Mouse (Mus musculus) CH12.LX (cell line): ENCODE measurements at regions not wholly inside any gene's neighbourhood (a gene's known extent, or its start where the extent isn't known, plus 50 kb on each side); places are given as distances from the start of the nearest gene placed in this dataset.

Experiments
- DNase-seq: peaks from one replicate; pipeline ENCODE4 v3.0.0-alpha.2; 2013; ENCODE audit errors: extremely low read depth
- H3K27ac ChIP-seq: 2 replicates; pipeline ENCODE4 v1.5.1; 2012; ENCODE audit warnings: low read depth, mild to moderate bottlenecking, control low read depth, moderate library complexity; ENCODE audit not compliant: insufficient read depth
- H3K27me3 ChIP-seq: replicated peaks from 2 replicates; pipeline ENCODE3; 2012; ENCODE audit warnings: inconsistent platforms
- H3K36me3 ChIP-seq, 2 experiments: replicated peaks in 1 of 2; 2 replicates each; pipeline versions ENCODE3 to v1.6.1; 2012; ENCODE audit warnings: inconsistent platforms in 1 of 2, low read length in 1 of 2, mild to moderate bottlenecking in 1 of 2, mixed read lengths in 1 of 2, moderate library complexity in 1 of 2; ENCODE audit not compliant: control insufficient read depth in 1 of 2, insufficient read depth in 1 of 2
- H3K4me1 ChIP-seq, 2 experiments: 2 replicates each; pipeline ENCODE4 v1.6.1; 2012; ENCODE audit warnings: inconsistent platforms in 1 of 2, moderate library complexity in 1 of 2; ENCODE audit not compliant: insufficient read depth in 2 of 2, control insufficient read depth in 1 of 2
- H3K4me2 ChIP-seq: 2 replicates; pipeline ENCODE4 v1.6.1; 2012; ENCODE audit warnings: low read depth, mild to moderate bottlenecking, control low read depth; ENCODE audit not compliant: poor library complexity, insufficient read depth, severe bottlenecking
- H3K4me3 ChIP-seq, 3 experiments: fragments of 150-350 bp in 1 of 3; sonication (generic) in 1 of 3; replicated peaks in 1 of 3; 2 replicates each; pipeline versions ENCODE3 to v1.5.1; 2011 to 2012; ENCODE audit warnings: low read depth in 2 of 3, low read length in 2 of 3, mild to moderate bottlenecking in 2 of 3, moderate library complexity in 2 of 3, control low read depth in 1 of 3, improper control_type of control experiment in 1 of 3, inconsistent platforms in 1 of 3, mixed read lengths in 1 of 3; ENCODE audit not compliant: poor library complexity in 1 of 3
- H3K79me2 ChIP-seq: replicated peaks from 2 replicates; pipeline ENCODE4 v1.6.1; 2012; ENCODE audit warnings: mild to moderate bottlenecking, moderate library complexity; ENCODE audit not compliant: control insufficient read depth, poor library complexity, insufficient read depth, severe bottlenecking; ENCODE audit errors: extremely low read depth
- H3K9ac ChIP-seq: 2 replicates; pipeline ENCODE4 v1.6.1; 2012; ENCODE audit warnings: low read depth, mild to moderate bottlenecking, control low read depth, moderate library complexity; ENCODE audit not compliant: insufficient read depth
- H3K9me3 ChIP-seq: replicated peaks from 2 replicates; pipeline ENCODE3; 2012; ENCODE audit warnings: low read length, inconsistent platforms, mixed read lengths
- BHLHE40 ChIP-seq: IDR thresholded peaks from 2 replicates; pipeline ENCODE4 v1.6.1; 2011; ENCODE audit warnings: mild to moderate bottlenecking, low read depth, low read length, improper control_type of control experiment
- CHD1 ChIP-seq: IDR thresholded peaks from 2 replicates; pipeline ENCODE4 v1.6.1; 2012; ENCODE audit warnings: low read depth, low read length, improper control_type of control experiment, inconsistent platforms
- CHD2 ChIP-seq: IDR thresholded peaks from 2 replicates; pipeline ENCODE4 v1.6.1; 2011; ENCODE audit warnings: low read length, improper control_type of control experiment
- CTCF ChIP-seq, 2 experiments: IDR thresholded peaks in 1 of 2; conservative IDR thresholded peaks in 1 of 2; 2 replicates each; pipeline ENCODE4 v1.5.1; 2011 to 2012; ENCODE audit warnings: low read depth in 2 of 2, low read length in 2 of 2, improper control_type of control experiment in 1 of 2, inconsistent platforms in 1 of 2, mild to moderate bottlenecking in 1 of 2, moderate library complexity in 1 of 2
- ETS1 ChIP-seq: conservative IDR thresholded peaks from 2 replicates; pipeline ENCODE4 v1.6.1; 2012; ENCODE audit warnings: low read depth, mild to moderate bottlenecking, inconsistent platforms, low read length, improper control_type of control experiment, moderate library complexity
- GABPA ChIP-seq: IDR thresholded peaks from 2 replicates; pipeline ENCODE4 v1.6.1; 2012; ENCODE audit warnings: low read depth, low read length, improper control_type of control experiment, inconsistent platforms; ENCODE audit not compliant: insufficient replicate concordance
- HCFC1 ChIP-seq: IDR thresholded peaks from 2 replicates; pipeline ENCODE4 v1.6.1; 2012; ENCODE audit warnings: low read depth, mild to moderate bottlenecking, inconsistent platforms, low read length, improper control_type of control experiment
- IRF4 ChIP-seq: IDR thresholded peaks from 2 replicates; pipeline ENCODE4 v1.6.1; 2014; ENCODE audit warnings: low read depth, mild to moderate bottlenecking, inconsistent platforms, low read length, improper control_type of control experiment
- JUND ChIP-seq: conservative IDR thresholded peaks from 2 replicates; pipeline ENCODE4 v1.6.1; 2011; ENCODE audit warnings: low read depth, low read length, improper control_type of control experiment
- KAT2A ChIP-seq: IDR thresholded peaks from 2 replicates; pipeline ENCODE4 v1.6.1; 2012; ENCODE audit warnings: low read length, improper control_type of control experiment, inconsistent platforms; ENCODE audit not compliant: insufficient replicate concordance
- MAZ ChIP-seq: IDR thresholded peaks from 2 replicates; pipeline ENCODE4 v1.6.1; 2012; ENCODE audit warnings: low read depth, mild to moderate bottlenecking, inconsistent platforms, low read length, improper control_type of control experiment, moderate library complexity
- NELFE ChIP-seq: IDR thresholded peaks from 2 replicates; pipeline ENCODE4 v1.6.1; 2011; ENCODE audit warnings: low read depth, low read length, improper control_type of control experiment
- NRF1 ChIP-seq: IDR thresholded peaks from 2 replicates; pipeline ENCODE4 v1.6.1; 2014; ENCODE audit warnings: low read depth, mild to moderate bottlenecking, inconsistent platforms, low read length, improper control_type of control experiment, moderate library complexity
- PAX5 ChIP-seq: IDR thresholded peaks from 2 replicates; pipeline ENCODE4 v1.6.1; 2012; ENCODE audit warnings: low read length, inconsistent platforms, mixed read lengths
- POLR2AphosphoS2 ChIP-seq: IDR thresholded peaks from 2 replicates; pipeline ENCODE4 v1.6.1; 2011; ENCODE audit warnings: low read depth, low read length, improper control_type of control experiment
- RAD21 ChIP-seq: IDR thresholded peaks from 2 replicates; pipeline ENCODE4 v1.6.1; 2011; ENCODE audit warnings: low read depth, mild to moderate bottlenecking, low read length, improper control_type of control experiment, moderate library complexity
- RCOR1 ChIP-seq: conservative IDR thresholded peaks from 2 replicates; pipeline ENCODE4 v1.6.1; 2012; ENCODE audit warnings: low read depth, mild to moderate bottlenecking, inconsistent platforms, low read length, improper control_type of control experiment
- SIN3A ChIP-seq: IDR thresholded peaks from 2 replicates; pipeline ENCODE4 v1.6.1; 2012; ENCODE audit warnings: low read length, improper control_type of control experiment, inconsistent platforms
- SMC3 ChIP-seq: IDR thresholded peaks from 2 replicates; pipeline ENCODE4 v1.6.1; 2011; ENCODE audit warnings: low read depth, low read length, improper control_type of control experiment
- TBP ChIP-seq: conservative IDR thresholded peaks from 2 replicates; pipeline ENCODE4 v1.6.1; 2011; ENCODE audit warnings: low read depth, low read length, improper control_type of control experiment
- TCF12 ChIP-seq: IDR thresholded peaks from 2 replicates; pipeline ENCODE4 v1.6.1; 2014; ENCODE audit warnings: low read depth, mild to moderate bottlenecking, inconsistent platforms, low read length, improper control_type of control experiment
- ZC3H11A ChIP-seq: IDR thresholded peaks from 2 replicates; pipeline ENCODE4 v1.6.1; 2012; ENCODE audit warnings: low read depth, mild to moderate bottlenecking, inconsistent platforms, low read length, improper control_type of control experiment
- ZKSCAN1 ChIP-seq: IDR thresholded peaks from 2 replicates; pipeline ENCODE4 v1.6.1; 2012; ENCODE audit warnings: low read depth, inconsistent platforms, low read length, improper control_type of control experiment, borderline replicate concordance
- ZNF384 ChIP-seq: IDR thresholded peaks from 2 replicates; pipeline ENCODE4 v1.6.1; 2012; ENCODE audit warnings: low read depth, low read length, improper control_type of control experiment, inconsistent platforms
- dilution Hi-C: fragments of 300-500 bp; cut with MboI; formaldehyde crosslinking; loops from 2 replicates; pipeline ENCODE4 v1.14.3; 2020; ENCODE audit warnings: low sequenced_read_pairs; ENCODE audit not compliant: extremely low pct_unique_long_range_greater_than_20kb, extremely low pct_ligation_motif_present
- in situ Hi-C: fragments of 300-500 bp; cut with MboI; formaldehyde crosslinking; loops from 3 replicates; pipeline ENCODE4 v1.14.3; 2019; ENCODE audit warnings: low sequenced_read_pairs, low pct_ligation_motif_present, low pct_unique_long_range_greater_than_20kb, mixed read lengths

GRCm38 (mm10) chr1:4572311-4572710 is 235.4 kb upstream of the Gm37988 start:
- TF ChIP-seq CHD2: no peak
- TF ChIP-seq JUND: no peak
- TF ChIP-seq POLR2AphosphoS2: no peak
- TF ChIP-seq ETS1: no peak
- no peak for TF ChIP-seq NRF1
- no peak for TF ChIP-seq MAZ
- no peak for TF ChIP-seq IRF4
- TF ChIP-seq RAD21: no peak
- no peak for TF ChIP-seq GABPA
- no peak for TF ChIP-seq RCOR1
- TF ChIP-seq SIN3A: no peak
- TF ChIP-seq KAT2A: no peak
- no peak for TF ChIP-seq TCF12
- no peak for TF ChIP-seq HCFC1
- TF ChIP-seq PAX5: no peak
- TF ChIP-seq BHLHE40: no peak
- no peak for TF ChIP-seq NELFE
- H3K27ac ChIP-seq: no peak overlapping the region
- H3K36me3 ChIP-seq: no peaks in the 10 kb centered on the region
- no peak overlapping the region for H3K4me3 ChIP-seq
- no peak for DNase-seq
- dilution Hi-C loops (no loop called here), in situ Hi-C loops (no loop called here)
- peaks cover 2% of the 10 kb centered on the region for H3K9me3 ChIP-seq
- no peaks in the 10 kb centered on the region for H3K4me1 ChIP-seq
- H3K27me3 ChIP-seq: no peaks in the 10 kb centered on the region
- H3K79me2 ChIP-seq: no peaks in the 10 kb centered on the region
- H3K4me2 ChIP-seq: no peak overlapping the region
- H3K9ac ChIP-seq: no peak overlapping the region

- DNase-seq: no peak
- H3K4me2 ChIP-seq: no peak overlapping the region
- no peaks in the 10 kb centered on the region for H3K27me3 ChIP-seq
- dilution Hi-C loops: no loop called here
- in situ Hi-C loops: no loop called here
- H3K9me3 ChIP-seq: no peaks in the 10 kb centered on the region
- no peaks in the 10 kb centered on the region for H3K4me1 ChIP-seq
- H3K4me3 ChIP-seq: no peak overlapping the region
- no peak overlapping the region for H3K9ac ChIP-seq
- TF ChIP-seq CTCF (conservative IDR thresholded peaks at IDR 0.05 in 1 of 2, IDR thresholded peaks at IDR 0.05 in 1 of 2; ENCODE audit: low read depth in 2 of 2, low read length in 2 of 2) (no peak), CHD1 (no peak), ZNF384 (no peak), ZC3H11A (no peak), HCFC1 (no peak), RAD21 (no peak), ZKSCAN1 (no peak), POLR2AphosphoS2 (no peak), NRF1 (no peak), JUND (no peak), KAT2A (no peak), SMC3 (no peak), TBP (no peak), PAX5 (no peak)
- H3K79me2 ChIP-seq: no peaks in the 10 kb centered on the region
- H3K27ac ChIP-seq: no peak overlapping the region
- no peaks in the 10 kb centered on the region for H3K36me3 ChIP-seq
Measured at GRCm38 (mm10) chr1:4574101-4574500, 233.6 kb upstream of the Gm37988 start.
